Mouse (Mus musculus) midbrain, embryonic 14.5 days (tissue): Measurements from ENCODE around the gene Rras2. TPM values are rescaled to one million over a fixed set of nuclear protein-coding genes. Genes with fewer than 3 reads are reported as not detected.
A peak's percentile ranks its signal among the peaks of the same experiment; 100 is the strongest.

Source experiments
- ATAC-seq: fragments of 200-750 bp; cut with Nextera tagmentation; 2 replicates; pipeline ENCODE4 v1.8.0; 2017; ENCODE audit warnings: moderate number of reproducible peaks, moderate library complexity; ENCODE audit not compliant: low FRiP score, low TSS enrichment
- DNase-seq: peaks from one replicate; pipeline ENCODE4 v3.0.0-alpha.2; 2015
- H3K27ac ChIP-seq: fragments of 300-500 bp; sonication (generic); replicated peaks from 2 replicates; pipeline ENCODE4 v1.5.1; 2014; ENCODE audit warnings: mild to moderate bottlenecking, low read depth, low read length, moderate library complexity
- H3K27me3 ChIP-seq: fragments of 300-500 bp; sonication (generic); 2 replicates; pipeline ENCODE4 v1.6.1; 2014; ENCODE audit warnings: low read length, control low read depth, mixed read lengths; ENCODE audit not compliant: control insufficient read depth, insufficient read depth
- H3K36me3 ChIP-seq: fragments of 300-500 bp; sonication (generic); 2 replicates; pipeline ENCODE4 v1.6.1; 2014; ENCODE audit warnings: low read length, control low read depth; ENCODE audit not compliant: control insufficient read depth, insufficient read depth
- H3K4me1 ChIP-seq: fragments of 300-500 bp; sonication (generic); 2 replicates; pipeline ENCODE4 v1.6.1; 2014; ENCODE audit warnings: mild to moderate bottlenecking, antibody characterized with exemption, low read length, control low read depth; ENCODE audit not compliant: control insufficient read depth, insufficient read depth
- H3K4me2 ChIP-seq: fragments of 300-500 bp; sonication (generic); 2 replicates; pipeline ENCODE4 v1.6.1; 2014; ENCODE audit warnings: mild to moderate bottlenecking, low read length, moderate library complexity
- H3K4me3 ChIP-seq: fragments of 300-500 bp; sonication (generic); replicated peaks from 2 replicates; pipeline ENCODE4 v1.5.1; 2014; ENCODE audit warnings: low read depth, low read length
- H3K9ac ChIP-seq: fragments of 300-500 bp; sonication (generic); replicated peaks from 2 replicates; pipeline ENCODE4 v1.6.1; 2014; ENCODE audit warnings: mild to moderate bottlenecking, low read length, moderate library complexity
- H3K9me3 ChIP-seq: fragments of 300-500 bp; sonication (generic); 2 replicates; pipeline ENCODE4 v1.6.1; 2016; ENCODE audit warnings: low read length, control low read depth, mixed read lengths; ENCODE audit not compliant: control insufficient read depth
- WGBS: fragments of 180-500 bp; shearing (Covaris S2); extraction: QIAGEN DNeasy Blood & Tissue Kit; methylation state at CpG from one replicate; pipeline ENCODE4 v1.1.7; 2014; 5-methylcytosine and 5-hydroxymethylcytosine counted together
- polyA plus RNA-seq: library from polyadenylated mRNA; unstranded; fragments of >200 nt; fragmentation: Nextera tagmentation; extraction: Ambion mirVana; gene quantifications from 2 replicates; pipeline ENCODE4 v1.2.1, GENCODE M21; 2014

Rras2 gene
- polyA plus RNA-seq, 1 experiment from 2014 or later: 23.9 TPM

DNA sequence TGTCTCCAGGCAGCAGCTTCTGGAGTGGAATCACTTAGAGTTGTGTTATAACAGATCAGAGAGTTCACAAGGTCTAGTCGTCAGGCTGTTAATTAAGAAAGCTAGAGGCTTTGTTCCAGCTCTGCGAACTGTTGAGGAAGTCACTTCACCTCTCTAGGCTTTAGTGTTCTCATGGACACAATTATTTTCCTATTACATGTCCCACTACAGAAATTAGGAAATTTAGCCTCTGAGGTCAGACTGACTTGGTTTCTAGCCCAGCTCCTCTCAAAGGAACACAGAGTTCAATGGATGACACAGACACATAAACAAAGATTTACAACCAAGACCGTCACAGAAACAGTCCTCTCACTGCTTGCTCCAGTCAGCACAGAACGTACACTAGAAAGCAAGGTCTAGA, 31.6 kb upstream of the Rras2 start:
- no peak overlapping the region for H3K4me2 ChIP-seq
- H3K9me3 ChIP-seq: no peaks in the 10 kb centered on the region
- WGBS: 68% methylated on average over 4 of the region's 4 CpGs
- no peak overlapping the region for H3K4me3 ChIP-seq
- ATAC-seq (no peak), DNase-seq (no peak)
- peaks cover 4% of the 10 kb centered on the region; the same call in 1 of the 2 replicates for H3K4me1 ChIP-seq
- H3K36me3 ChIP-seq: no peaks in the 10 kb centered on the region
- H3K27me3 ChIP-seq: no peaks in the 10 kb centered on the region
- no peak overlapping the region for H3K9ac ChIP-seq
- no peak overlapping the region for H3K27ac ChIP-seq

DNA sequence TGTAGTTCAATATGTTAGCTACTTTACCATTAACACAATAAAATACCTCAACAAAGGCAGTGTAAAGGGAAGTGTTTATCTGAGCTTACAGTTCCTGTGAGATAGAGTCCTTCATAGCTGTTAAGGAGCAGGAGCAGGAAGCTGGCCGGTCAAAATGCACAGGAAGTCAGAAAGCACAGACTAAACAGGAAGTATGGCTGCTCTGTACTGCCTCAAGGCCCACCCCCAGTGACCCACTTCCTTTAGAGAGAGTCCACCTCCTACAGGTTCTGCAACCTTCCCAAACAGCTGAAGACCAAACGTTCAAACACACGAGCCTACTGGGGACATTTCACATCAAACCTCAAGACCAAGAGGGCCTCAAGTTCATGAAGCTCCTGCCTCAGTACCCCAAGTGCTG, 28.3 kb upstream of the Rras2 start:
- Histone ChIP-seq H3K4me1 (no peaks in the 10 kb centered on the region), H3K27me3 (no peaks in the 10 kb centered on the region), H3K9ac (no peak overlapping the region), H3K4me2 (no peak overlapping the region), H3K27ac (no peak overlapping the region), H3K36me3 (no peaks in the 10 kb centered on the region), H3K9me3 (no peaks in the 10 kb centered on the region), H3K4me3 (no peak overlapping the region)
- ATAC-seq (no peak), DNase-seq (no peak)
- WGBS: 93% methylated on average over 3 of the region's 3 CpGs

DNA sequence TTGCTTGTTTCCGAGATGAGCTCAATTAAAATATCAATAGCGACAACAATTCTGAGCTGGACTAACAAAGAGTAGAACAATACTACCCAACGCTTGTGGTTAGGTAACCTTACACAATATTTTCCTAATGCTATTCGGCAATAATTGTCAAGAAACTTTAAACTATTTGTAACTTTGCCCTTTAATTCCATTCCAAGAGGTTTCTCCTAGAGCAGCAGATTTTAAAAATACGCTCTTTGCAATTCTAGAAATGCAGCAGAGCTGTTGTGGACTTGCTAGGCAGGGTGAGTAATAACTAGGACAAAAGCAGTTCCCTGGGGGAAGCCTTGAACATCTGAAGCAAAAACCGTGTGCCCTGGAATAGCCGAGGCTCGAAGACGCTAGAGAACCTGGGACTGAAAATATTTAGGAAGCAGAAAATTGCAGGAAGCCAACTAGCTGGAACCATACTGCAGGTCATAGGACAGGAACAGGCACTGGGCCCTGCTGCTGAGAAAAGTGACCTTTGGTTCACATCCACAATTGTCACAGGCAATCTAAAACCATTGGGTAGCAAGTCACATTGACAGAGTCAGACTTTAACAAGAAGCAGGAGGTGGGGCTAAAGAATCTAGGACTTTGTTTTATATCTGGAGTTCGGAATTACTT, 24.7 kb upstream of the Rras2 start:
- H3K9ac ChIP-seq: no peak overlapping the region
- H3K27me3 ChIP-seq: no peaks in the 10 kb centered on the region
- WGBS: 74% methylated on average over 10 of the region's 10 CpGs
- no peaks in the 10 kb centered on the region for H3K4me1 ChIP-seq
- ATAC-seq (no peak), DNase-seq (no peak)
- H3K27ac ChIP-seq: no peak overlapping the region
- H3K4me2 ChIP-seq: no peak overlapping the region
- H3K36me3 ChIP-seq: no peaks in the 10 kb centered on the region
- no peak overlapping the region for H3K4me3 ChIP-seq
- no peaks in the 10 kb centered on the region for H3K9me3 ChIP-seq

DNA sequence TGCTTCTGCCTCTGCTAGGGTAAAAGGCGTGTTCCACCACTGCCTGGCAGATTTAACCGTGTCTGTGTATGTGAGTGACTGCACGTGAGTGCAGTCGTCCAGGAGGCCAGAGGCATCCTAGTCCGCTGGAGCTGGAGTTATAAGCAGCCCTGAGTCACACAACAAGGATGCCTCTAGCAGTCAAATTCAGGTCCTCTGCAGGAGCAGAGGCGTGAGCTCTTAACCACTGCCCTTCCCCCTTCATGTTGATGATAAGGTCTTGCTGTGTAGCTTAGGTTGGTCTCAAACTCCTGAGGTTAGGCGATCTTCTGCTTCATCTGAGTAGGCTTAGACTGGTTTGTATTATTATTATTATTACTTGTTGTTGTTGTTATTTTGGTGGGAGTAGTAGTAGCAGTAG, 22.4 kb upstream of the Rras2 start:
- no peak overlapping the region for H3K27ac ChIP-seq
- no peaks in the 10 kb centered on the region for H3K4me1 ChIP-seq
- ATAC-seq (no peak), DNase-seq (no peak)
- WGBS: 89% methylated on average over 7 of the region's 7 CpGs
- no peak overlapping the region for H3K4me2 ChIP-seq
- H3K9ac ChIP-seq: no peak overlapping the region
- no peak overlapping the region for H3K4me3 ChIP-seq
- H3K9me3 ChIP-seq: no peaks in the 10 kb centered on the region
- H3K27me3 ChIP-seq: no peaks in the 10 kb centered on the region
- no peaks in the 10 kb centered on the region for H3K36me3 ChIP-seq

DNA sequence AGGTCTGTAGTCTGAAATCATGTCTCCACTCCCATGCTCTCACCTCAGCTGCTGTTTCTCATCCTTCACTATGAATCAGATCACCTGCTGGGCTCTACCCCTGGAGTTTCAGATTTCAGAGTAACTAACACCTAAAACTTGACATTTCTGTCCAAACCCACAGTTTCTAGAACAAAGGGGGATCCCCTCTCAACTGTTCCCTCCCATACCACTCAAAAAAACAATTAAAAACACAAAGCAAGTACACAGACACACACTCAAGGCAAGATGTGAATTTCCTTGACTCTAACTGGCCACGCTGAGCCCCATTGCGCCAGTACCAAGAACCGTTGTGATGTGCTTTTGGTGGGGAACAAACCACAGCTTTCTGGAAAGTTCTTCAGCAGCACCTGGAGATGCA, 21.8 kb upstream of the Rras2 start:
- H3K36me3 ChIP-seq: no peaks in the 10 kb centered on the region
- ATAC-seq (no peak), DNase-seq (no peak)
- no peak overlapping the region for H3K27ac ChIP-seq
- H3K9ac ChIP-seq: no peak overlapping the region
- no peaks in the 10 kb centered on the region for H3K27me3 ChIP-seq
- H3K4me2 ChIP-seq: no peak overlapping the region
- 97% methylated on average over 3 of the region's 3 CpGs for WGBS
- no peaks in the 10 kb centered on the region for H3K9me3 ChIP-seq
- no peak overlapping the region for H3K4me3 ChIP-seq
- H3K4me1 ChIP-seq: no peaks in the 10 kb centered on the region

DNA sequence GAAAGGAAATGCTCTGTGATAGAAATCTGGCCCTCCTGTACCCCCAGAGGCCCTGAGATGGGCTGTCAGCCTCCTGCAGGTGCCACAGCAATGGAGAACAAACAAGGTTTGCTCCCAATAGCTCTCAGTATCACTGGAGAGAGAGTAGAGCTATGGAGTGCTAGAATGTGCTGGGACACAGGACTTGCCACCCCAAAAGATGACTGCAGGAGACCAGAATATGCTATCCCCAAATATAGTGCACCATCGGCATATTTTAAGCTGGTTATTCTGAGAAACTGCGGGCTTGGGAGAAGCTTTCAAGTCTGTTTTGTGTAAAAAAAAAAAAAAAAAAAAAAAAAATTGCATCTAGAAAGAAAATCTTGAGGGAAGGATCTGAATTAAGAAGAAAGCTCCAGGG, 20.7 kb upstream of the Rras2 start:
- ATAC-seq (no peak), DNase-seq (no peak)
- Histone ChIP-seq H3K4me3 (no peak overlapping the region), H3K4me2 (no peak overlapping the region), H3K36me3 (no peaks in the 10 kb centered on the region), H3K9me3 (no peaks in the 10 kb centered on the region), H3K4me1 (no peaks in the 10 kb centered on the region), H3K27ac (no peak overlapping the region), H3K9ac (no peak overlapping the region), H3K27me3 (no peaks in the 10 kb centered on the region)
- 92% methylated on average over 2 of the region's 2 CpGs for WGBS

DNA sequence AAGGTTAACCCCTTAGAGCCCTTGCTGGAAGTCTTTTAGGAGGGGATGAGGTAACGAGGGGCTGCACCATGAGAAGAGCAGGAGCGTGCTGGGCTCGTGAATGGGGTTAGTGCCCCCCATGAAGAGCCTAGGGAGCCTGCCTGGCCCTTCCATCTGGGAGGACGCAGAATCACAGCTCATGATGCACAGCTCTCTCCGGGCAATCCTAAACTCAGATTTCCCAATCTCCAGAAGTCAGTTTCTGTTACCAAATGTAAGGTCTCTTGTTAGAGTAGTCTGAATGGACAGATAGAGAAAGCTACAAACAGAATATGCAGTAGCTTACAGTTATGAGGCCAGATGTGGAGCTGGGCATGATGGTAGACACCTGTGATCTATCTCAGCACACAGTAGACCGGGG, 17.6 kb upstream of the Rras2 start:
- Histone ChIP-seq H3K4me1 (no peaks in the 10 kb centered on the region), H3K36me3 (no peaks in the 10 kb centered on the region), H3K4me3 (no peak overlapping the region), H3K27ac (no peak overlapping the region), H3K9me3 (no peaks in the 10 kb centered on the region), H3K9ac (no peak overlapping the region), H3K4me2 (no peak overlapping the region), H3K27me3 (no peaks in the 10 kb centered on the region)
- no peak for ATAC-seq
- WGBS: 28% methylated on average over 6 of the region's 6 CpGs
- DNase-seq: no peak

DNA sequence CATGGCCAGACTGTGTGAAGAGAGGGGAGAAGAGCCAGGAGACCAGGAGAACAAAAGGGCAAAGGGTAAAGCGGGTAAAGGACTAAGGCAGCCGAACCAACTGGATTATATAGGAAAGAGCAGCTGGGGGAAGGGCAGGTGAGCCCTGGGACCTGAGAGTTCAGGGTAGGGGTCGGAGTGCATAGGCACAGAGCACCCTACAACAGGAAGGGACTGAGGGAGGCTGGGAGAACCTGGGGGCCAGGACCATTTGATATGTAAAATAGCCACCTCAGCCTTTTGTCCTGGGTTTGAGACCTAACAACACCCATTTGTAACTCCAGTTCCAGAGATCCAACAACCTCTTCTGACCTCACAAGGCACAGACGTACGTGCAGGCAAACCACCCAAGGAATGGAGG, 16.4 kb upstream of the Rras2 start:
- Histone ChIP-seq H3K27ac (no peak overlapping the region), H3K9me3 (no peaks in the 10 kb centered on the region), H3K27me3 (no peaks in the 10 kb centered on the region), H3K36me3 (no peaks in the 10 kb centered on the region), H3K4me3 (no peak overlapping the region), H3K4me1 (no peaks in the 10 kb centered on the region), H3K9ac (no peak overlapping the region), H3K4me2 (no peak overlapping the region)
- no peak for DNase-seq
- no peak for ATAC-seq
- 13% methylated on average over 5 of the region's 5 CpGs for WGBS

DNA sequence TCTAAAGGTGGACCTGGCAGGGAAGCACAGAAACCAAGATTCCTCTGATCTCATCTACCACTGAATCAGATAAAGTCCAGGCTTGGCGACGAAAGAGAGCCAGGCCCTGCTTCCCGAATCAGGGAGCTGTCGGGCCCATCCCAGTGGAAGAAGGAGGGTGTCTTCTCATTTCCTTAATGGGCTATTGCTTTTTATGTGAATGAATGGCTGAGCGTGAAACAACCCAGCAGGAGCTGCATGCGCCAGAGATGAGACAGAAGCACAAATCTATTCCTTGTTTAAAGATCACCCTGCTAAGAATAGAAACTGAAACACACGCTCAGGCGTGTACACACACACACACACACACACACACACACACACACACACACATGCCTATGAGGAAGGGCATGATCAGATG, 14.7 kb upstream of the Rras2 start:
- no peak overlapping the region for H3K27ac ChIP-seq
- 38% methylated on average over 8 of the region's 8 CpGs for WGBS
- H3K9me3 ChIP-seq: no peaks in the 10 kb centered on the region
- ATAC-seq: no peak
- no peak overlapping the region for H3K9ac ChIP-seq
- H3K27me3 ChIP-seq: no peaks in the 10 kb centered on the region
- H3K36me3 ChIP-seq: no peaks in the 10 kb centered on the region
- no peak overlapping the region for H3K4me3 ChIP-seq
- H3K4me2 ChIP-seq: no peak overlapping the region
- peak; percentile 7 for DNase-seq
- H3K4me1 ChIP-seq: no peaks in the 10 kb centered on the region
